Mouse (Mus musculus) ovary, postnatal 14 days (tissue): ENCODE data around the gene Oxnad1.
A peak's percentile ranks its signal among the peaks of the same experiment; 100 is the strongest.
"Not testable (repeated sequence)": the region's sequence is repeated elsewhere in the genome, so short reads cannot be mapped to it uniquely, and the experiment has no call there.

Experiments
- DNase-seq: peaks from one replicate; pipeline ENCODE4 v3.0.0; 2022; ENCODE audit warnings: low spot score

The Oxnad1 gene

DNA sequence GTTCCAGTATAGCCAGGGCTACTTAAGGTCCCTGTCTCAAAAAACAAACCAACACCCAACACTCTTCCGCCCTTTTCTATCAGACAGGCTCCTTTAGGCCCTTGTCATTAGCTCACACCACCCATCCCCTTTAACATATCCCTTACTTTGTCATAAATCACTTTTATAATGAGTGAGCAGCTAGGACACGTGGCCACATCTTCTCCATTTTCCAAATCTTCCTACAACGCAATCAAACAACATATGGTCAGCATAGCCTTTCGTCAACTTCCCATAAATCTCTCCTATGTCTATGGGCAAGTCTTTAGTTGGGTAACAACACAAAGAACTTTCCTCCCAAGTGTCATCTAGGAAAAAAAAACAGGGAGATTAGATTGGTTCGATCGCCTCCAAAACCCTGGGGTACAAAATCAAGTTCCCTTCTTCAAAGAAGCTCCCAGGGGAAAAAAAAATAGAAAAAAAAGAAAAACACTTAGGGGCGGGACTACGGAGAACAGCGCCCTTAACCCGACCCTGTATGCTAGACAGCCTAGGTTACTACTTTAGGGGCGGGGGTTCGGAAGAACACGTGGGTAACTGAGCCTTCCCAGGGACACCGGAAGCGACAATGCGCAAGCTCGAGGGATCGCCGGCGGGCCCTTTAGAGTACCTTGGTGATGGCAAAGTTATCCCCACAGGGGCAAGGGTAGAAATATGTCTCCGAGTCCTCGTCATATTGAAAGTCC, at the start of gene Oxnad1:
Oxnad1 (plus strand) TSS at position 614 of the 725 bp plus-strand sequence.
- no peak for DNase-seq

DNA sequence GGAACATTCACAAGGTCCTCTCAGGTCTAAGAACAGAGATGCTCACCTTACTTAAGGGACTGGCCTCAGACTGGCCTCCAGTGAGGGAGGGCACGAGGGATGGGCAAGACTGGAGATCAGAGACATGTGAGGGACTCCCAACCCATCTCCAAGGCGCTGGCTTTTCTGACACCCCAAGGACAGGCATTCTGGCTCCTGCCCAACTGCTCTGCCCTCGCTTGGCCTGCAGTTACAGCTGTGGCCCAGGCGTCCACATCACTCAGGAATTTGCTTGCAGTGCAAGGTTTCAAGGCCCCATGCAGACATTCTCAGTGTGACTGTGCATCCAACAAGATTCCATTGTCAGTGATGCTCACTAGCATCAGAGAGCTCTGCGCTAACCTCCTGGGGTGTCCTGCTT, 48.7 kb upstream of the Oxnad1 start:
- no peak for DNase-seq

DNA sequence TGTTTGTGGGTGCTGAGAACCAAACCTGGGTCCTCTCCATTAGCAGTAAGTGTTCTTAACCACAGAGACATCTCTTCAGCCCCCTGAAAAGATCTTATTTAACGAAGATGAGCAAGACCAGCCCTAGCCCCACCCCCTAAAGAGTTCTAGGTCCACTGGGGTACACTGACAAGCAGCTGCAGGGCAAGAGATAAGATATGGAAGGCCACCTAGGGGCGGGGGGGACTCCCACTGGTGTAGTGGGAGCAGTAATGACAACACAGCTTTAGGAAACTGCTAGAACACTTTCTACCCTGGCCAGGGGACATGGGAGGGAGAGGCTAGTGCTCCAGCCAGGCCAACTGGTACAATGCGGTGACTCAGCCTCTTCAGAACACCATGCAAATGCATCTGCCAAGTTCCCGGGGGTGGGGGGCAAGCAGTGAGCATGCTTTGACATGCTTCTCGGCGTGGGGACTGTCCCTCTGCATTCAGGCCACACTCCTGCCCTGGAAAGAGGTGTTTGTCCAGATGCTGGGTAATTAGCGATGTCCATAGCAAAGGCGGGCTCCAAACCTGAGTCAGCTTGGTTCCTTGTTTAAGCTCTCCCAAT, 47.4 kb upstream of the Oxnad1 start:
- DNase-seq: no peak

DNA sequence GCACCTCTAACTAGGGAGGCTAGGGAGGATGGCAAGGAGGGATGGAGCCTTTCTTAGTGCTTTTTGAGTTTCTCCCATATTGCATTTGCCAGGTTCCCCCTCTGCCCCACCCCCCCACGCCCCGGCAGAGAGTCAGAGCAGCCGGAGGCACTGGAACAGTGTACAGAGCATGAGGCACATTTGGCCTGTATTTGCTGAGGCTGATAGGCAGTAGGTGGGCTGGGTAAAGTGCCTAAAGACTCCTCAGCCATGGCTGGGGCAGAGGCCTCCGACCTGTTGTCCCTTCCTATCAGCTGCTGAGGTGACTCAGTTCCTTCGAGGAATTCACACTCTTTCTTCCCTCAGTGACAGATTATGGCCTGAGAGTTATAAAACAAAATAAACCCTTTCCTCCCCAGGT, 43.1 kb upstream of the Oxnad1 start:
- no peak for DNase-seq

DNA sequence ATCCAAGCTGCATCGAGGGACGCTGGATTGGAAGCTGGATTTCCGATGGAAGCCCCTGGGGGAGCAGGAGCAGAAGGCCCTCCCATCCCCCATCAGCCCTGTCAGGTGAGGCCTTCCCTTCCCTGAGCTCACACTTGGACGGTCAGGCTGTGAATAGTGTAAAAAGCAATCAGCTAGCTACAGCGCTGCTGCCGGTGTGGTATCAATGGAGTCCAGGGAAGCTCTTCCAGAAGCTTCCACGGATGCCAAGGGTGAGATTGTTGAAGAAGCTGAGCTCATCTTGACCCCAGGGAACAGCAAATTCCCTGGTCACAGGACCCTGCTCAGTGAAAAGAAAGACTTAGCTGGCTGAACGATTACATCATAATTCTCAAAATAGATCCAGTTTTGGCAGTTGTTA, 38.8 kb upstream of the Oxnad1 start:
- DNase-seq: no peak

DNA sequence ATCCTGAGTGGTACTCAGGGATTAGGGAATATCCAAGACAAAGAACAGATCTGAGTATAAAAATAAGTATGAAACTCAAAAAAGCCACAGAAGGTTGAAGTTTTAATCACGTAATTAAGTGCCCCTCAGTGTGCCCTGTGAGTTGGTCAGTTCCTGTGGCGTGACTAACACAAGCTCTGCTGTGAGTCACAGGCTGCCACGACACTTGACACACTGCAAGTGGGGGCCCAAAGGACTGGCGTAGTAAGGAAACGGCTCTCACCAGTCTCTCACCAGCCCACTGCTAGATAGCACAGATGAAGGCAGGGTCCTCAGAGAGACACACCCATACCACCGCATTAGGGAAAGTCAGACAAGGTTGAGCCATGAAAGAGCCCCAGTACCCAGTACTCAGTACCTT, 35.0 kb upstream of the Oxnad1 start:
- DNase-seq: no peak

DNA sequence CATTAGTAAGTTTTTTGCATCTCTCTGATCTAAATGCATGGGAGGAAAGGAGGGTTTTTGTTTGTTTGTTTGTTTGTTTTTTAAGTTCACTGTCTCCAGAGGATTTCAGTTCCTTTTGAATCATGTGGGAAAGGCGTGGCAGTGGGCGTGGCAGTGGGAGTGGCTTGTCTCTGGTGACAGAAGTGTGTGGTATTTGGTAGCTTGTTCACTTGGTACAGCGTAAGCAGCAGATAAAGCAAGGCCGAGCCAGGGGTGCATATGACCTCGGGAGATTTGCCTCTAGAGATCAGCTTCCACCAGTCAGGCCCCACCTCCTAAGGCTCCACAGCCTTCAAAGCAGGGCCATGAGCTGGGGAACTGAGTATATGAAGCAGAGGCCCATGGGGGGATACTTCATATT, 31.3 kb upstream of the Oxnad1 start:
- no peak for DNase-seq

DNA sequence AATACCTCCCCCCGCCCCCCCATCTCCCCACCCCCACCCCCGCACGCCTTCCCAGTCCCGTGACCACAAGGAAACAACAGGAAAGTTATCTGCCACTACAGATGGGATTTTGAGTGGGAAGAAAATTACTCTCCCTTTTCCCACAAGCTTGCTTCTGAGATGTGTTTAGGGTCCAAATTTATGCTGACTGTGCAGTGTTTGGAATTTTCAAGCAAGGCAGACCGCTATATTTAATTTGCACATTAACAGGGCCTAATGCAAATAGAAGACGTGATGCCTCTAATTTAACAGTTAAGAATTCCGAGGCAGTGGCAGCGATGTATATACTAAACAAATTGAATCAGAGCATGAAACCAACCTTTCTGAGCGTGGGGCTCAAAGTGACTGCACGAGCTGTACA, 30.4 kb upstream of the Oxnad1 start:
- no peak for DNase-seq

DNA sequence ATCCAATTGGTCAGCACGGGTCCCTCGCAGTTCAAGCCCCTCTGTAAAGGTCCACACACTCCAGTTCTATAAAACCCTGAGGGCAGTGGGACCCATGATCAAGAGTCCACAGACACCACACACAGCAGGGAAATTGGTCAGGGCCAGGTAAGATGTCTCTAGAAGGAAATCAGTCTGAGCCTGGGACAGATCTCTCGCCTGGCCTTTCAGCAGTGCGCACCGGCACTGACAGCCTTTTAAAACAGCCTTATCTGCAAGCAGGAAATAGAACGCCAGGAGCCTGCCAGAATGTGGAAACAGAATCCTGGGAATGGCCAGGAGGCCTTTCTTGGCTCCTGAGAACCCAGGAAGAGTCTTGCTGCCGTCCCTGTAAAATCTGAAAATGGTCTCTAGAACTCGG, 29.4 kb upstream of the Oxnad1 start:
- DNase-seq: no peak

DNA sequence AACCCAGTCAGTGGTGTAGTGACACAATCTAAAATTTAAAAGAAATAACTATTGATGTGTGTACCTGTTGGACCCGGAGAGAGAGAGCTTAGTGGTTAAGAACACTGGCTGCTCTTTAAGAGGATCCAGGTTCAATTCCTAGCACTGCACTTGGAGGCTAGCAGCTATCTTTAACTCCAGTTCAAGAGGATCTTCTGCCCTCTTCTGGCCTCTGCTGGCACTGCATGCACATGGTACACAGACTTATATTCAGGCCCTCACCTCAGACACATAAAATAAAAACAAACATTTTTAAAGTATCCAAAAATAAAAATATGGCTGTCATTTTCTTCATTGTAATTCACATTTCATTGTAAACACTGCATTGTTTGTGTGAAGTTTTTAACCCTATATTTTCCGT, 28.5 kb upstream of the Oxnad1 start:
- no peak for DNase-seq

DNA sequence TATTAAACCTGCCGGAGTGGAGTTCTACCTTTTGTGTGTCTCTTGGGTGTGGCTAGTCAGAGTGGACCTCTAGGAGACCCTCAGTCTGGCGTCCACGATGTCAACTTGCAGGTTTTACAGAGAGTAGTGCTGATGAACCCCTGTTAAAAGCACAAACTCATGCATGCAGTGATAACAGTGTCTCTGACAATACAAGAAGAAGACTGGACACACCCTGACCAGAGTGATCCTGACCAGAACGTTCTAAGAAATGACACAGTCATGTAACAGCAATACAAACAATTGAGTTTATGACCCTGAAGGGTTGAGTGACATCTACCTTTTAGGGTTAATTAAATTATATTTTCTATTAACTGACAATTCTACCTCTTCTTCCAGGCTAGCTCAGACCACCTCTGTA, 27.5 kb upstream of the Oxnad1 start:
- no peak for DNase-seq

DNA sequence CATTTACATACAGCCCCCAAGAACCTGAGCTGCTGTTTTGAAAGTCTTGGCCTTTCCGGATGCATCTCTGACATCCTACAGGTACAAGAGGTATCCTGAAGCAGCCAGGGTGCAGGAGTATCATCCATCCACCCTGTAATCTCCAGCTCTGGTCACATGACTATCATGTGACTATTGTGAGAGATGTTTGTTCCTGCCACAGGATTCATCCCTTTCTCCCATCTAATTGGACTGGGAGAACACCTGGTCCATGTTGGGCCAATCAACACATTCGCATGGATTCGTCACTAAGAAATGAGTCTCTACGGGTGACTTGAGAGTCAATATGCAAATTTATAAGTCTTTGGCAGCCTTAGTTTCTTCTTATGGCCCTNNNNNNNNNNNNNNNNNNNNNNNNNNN, 23.8 kb upstream of the Oxnad1 start:
- DNase-seq: no peak

DNA sequence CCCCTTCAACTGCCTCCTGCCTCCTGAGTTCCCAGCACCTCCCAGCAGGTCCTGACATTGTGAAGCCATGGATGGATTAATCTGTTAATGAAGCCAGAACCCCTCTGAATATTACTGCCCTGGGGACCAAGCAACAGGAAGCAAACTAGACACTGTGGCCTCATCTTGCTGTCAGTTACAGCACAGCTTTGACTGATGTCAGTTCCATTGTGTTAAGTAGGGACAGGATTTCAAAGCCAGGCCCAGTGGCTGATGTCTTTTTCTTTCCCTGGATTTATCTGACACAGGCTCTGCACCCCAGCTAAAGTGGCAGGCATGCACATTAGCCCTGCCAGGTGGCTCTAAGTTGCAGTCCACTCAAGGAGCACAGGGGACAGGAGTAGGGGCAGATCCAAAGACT, 12.4 kb upstream of the Oxnad1 start:
- no peak for DNase-seq

DNA sequence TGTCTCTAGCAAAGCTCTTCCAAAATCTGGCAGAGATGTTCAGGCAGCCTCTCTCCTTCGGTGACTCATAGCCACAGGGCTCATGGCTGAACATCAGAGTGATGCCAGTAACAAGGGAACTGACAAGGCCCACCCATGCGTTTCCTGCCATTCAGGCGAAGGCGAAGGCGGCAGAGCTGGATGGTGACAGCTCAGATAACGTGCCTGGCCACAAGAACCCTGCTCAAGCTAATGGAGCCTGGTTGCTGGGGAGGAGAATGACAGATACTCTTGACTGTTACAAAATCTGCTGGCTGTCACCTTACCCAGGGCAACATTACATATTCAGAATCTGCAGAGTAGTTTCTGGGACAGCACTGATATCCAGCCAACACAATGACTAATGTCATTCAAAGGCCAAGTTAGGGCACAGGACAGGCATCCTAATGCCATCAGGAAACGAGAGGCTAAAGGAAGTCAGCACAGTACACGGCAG, 11.9 kb upstream of the Oxnad1 start:
- DNase-seq: no peak

DNA sequence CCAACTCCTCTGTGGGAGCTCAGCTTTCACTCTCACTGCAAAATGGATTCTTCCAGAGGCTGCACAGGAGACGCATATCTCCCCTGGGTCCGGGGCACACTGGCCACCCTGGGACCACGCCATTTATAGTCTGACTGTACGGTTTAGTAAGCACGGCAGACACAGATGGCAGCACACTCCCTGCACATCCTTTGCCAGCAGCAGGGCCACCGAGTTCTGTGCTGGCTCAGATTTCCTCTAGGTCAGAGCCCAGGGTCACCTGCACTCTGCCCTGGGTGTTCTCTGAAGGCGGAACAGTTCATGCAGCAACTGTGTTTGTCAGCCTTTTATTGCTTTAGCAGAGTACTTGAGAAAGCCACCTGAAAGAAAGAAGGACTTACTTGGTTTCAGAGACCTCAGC, 11.3 kb upstream of the Oxnad1 start:
- DNase-seq: no peak

DNA sequence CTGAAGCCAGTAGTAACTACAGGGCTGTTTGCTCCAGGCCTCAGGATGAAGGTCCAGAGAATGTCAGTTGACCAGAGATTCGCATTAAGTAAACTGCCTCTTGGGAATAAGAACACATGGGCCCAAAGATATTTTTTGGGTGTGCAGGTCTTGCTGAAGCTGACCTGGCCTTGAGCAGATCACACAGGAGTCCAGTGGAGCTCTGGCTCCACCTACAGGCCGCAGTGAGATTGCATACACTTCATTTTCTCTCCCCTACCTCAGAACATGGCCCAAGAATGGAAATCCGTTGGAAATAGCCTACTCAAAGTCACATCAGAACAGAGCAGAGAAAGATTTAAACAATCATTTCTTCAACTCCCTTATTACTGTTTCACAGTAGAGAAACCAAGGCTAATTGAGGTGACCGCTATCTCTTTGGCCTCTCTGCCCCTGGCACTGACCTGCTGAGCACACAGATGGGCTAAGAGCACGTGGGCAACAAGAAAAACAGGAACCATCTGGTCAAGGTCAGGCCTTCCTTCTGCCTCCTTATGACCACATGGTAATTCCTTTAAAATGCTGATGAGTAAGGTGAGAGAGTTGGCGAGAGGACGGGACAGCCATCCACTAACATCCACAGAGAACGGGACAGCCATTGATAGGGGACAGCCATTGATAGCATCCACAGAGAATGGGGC, 8.1 kb upstream of the Oxnad1 start:
- DNase-seq: peak; percentile 61

DNA sequence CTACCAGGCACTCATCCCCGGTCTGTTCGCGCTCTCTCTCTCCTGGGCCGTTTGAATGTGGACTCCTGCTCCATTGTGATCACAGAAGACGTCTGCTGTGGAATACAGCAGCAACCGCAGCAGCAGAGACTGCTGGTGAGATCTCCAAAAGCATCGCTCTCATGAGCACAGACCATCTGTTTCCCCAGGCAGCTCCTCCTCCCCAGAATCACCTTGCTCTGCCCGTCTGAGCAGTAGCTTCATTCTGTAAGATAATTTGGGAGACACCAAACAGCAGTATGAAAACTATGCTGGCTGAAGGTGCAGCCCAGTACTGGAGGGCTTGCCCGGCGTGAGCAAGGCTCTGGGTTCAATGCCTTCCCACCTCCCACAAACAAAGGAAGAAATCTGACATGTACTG, 4.1 kb upstream of the Oxnad1 start:
- DNase-seq: no peak

DNA sequence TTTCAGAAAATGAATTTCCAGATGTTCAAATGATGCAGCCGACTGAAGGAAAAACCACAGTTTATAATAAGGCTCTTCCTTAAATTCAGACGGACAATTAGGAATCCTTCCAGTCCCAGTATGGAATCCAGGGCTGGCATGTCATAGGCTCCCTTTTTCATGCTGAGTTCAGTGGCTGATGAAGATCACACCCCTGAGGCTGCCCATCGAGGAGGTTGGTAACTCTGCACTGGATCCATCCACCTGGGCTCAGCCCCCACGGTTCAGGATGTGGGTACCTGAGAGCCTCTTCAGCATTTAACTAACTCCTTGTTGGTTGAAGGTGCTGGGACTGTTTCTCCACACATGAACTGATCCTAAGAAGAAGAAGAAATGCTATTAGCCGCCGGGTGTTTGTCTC, 2.3 kb upstream of the Oxnad1 start:
- DNase-seq: no peak

DNA sequence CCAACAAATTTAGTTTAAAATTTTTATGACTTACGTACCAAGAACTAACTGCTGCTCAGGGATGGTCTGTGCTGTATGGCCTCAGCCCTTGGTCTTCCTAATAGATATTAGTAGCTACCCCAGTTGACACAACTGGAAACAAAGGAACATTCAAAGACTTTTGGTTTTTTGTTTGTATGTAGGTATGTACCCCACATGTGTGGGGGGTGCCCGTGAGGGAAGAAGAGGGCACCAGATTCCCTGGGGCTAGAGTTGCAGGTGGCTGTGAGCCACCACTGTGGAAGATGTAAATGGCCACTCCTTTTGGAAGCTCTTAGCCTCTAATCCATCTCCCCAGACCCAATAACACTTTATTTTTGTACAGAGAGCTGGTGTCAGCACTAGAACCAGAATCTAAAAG, 1.7 kb upstream of the Oxnad1 start:
- no peak for DNase-seq

DNA sequence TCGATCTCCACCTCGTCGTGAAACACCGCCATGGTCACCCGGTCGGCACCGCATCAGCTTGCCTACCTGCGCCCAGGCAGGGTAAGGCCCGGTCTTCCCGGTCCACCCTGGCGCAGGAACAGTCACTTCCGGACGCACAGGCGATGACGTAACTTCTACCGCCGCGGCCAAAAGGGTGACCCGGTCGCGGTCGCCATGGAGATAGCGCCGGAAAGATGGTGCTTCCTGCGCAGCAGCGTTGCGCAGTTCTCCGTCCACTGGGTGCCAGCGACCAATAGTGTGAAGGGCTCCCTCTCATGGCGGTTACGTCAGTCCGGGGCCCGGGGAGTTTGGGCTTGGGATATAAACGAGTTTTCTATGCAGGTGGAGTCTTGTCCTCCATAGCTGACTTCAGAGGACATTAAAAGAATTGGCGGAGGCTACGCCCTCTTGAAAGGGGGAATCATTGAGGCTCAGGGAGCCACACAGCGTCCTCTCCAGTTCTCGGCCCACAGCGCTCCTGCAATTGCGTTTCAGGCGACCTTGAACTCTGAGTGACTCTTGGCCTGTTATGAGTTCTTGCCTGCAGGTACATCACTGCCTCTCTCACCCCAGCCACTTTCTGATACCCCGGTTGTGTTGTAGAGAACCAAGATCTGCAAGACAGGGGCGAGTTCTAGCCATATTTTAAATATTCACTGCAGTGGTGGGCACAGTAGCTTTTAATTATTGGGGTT, 470 bp downstream of the Oxnad1 start, which contains the start of gene Dph3:
Dph3 (minus strand) TSS at position 244 of the 716 bp plus-strand sequence.
- DNase-seq: peak; percentile 98

DNA sequence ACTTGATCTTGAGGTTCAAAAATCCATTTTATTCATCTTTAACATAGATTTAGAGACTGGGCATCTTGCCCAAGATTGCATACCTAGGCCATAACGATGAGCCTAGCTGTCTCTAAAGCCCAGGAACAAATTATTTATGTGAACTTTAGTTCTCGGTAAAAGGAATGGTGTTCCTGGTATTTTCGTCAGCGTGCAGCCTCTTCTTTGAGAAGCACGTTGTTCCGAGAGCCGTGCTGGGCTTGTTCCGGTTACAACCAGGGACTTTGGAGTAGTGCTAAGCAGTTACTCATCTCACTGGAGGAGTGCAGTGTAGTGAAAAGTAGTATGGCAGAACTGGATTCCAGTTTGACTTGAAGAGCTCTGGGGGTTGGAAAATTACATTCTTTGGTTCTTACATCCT, 1.1 kb downstream of the Oxnad1 start:
- DNase-seq: no peak

DNA sequence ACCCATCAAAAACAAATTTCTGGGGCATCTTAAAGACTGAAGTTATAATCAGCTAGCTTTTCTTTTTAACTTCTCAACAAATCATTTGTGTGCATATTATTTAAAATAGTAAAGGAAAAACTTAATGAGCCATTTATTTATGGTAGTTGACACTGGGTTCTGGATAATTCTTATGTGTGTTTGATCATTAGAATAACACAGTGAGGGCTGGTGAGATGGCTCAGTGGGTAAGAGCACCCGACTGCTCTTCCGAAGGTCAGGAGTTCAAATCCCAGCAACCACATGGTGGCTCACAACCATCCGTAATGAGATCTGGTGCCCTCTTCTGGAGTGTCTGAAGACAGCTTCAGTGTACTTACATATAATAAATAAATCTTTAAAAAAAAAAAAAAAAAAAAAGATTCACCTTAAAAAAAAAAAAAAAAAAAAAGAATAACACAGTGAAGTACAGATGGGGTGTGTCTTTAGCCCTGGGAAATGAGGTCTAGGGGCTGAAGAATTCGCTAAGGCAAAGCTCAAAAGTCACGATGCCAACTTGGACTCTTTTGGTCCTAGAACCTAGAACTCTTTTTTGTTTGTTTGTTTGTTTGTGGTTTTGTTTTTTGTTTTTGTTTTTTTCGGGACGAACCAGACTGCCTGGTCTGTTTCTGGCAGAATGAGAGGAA, 2.5 kb downstream of the Oxnad1 start:
- DNase-seq: not testable (repeated sequence)
